Mouse (Mus musculus): ENCODE data around the gene Pcbp2. TPM values are rescaled to one million over a fixed set of nuclear protein-coding genes. Genes with fewer than 3 reads are reported as not detected.

The Pcbp2 gene
- polyA plus RNA-seq, 1 experiment, result 892 TPM

- H3ac ChIP-seq (ENCODE audit: control insufficient read depth, insufficient read length), result no peak within 1 kb of the TSS
- H3K27me3 ChIP-seq (ENCODE audit: control insufficient read depth, insufficient read depth, insufficient read length), result no peaks in the 10 kb centered on the region
- H3K4me3 ChIP-seq, result no peak within 1 kb of the TSS
- H3K4me2 ChIP-seq (ENCODE audit: low read depth), result no peak within 1 kb of the TSS
- H3K79me2 ChIP-seq (ENCODE audit: control insufficient read depth, insufficient read depth), result no peaks in the 10 kb centered on the region
- TF ChIP-seq SRF (IDR thresholded peaks at IDR 0.05; ENCODE audit: control insufficient read depth, insufficient read length, low read depth), result no peak
- no peak for TF ChIP-seq MAX (IDR thresholded peaks at IDR 0.05; ENCODE audit: low read depth)
- no peak for TF ChIP-seq E2F4 (IDR thresholded peaks at IDR 0.05; ENCODE audit: insufficient read depth)
- no peak for TF ChIP-seq TCF12 (IDR thresholded peaks at IDR 0.05; ENCODE audit: insufficient read depth, poor library complexity, severe bottlenecking)
- TF ChIP-seq POLR2AphosphoS2 (IDR thresholded peaks at IDR 0.05; ENCODE audit: insufficient read length, low read depth), result no peak
- no peak for TF ChIP-seq POLR2A (IDR thresholded peaks at IDR 0.05; ENCODE audit: insufficient read length, low read depth)
- no peak for TF ChIP-seq CEBPB (IDR thresholded peaks at IDR 0.05; ENCODE audit: insufficient read depth, poor library complexity, severe bottlenecking)
- TF ChIP-seq MYOG (IDR thresholded peaks at IDR 0.05; ENCODE audit: control insufficient read depth in 1 of 3, insufficient read depth in 1 of 3, insufficient read length in 2 of 3, low read depth in 2 of 3), result no peak
- no peak for TF ChIP-seq USF1 (IDR thresholded peaks at IDR 0.05; ENCODE audit: low read depth)
- no peak for TF ChIP-seq MYOD1 (IDR thresholded peaks at IDR 0.05; ENCODE audit: control insufficient read depth in 1 of 3, insufficient read length in 2 of 3, low read depth in 2 of 3)
- TF ChIP-seq REST (IDR thresholded peaks at IDR 0.05; ENCODE audit: insufficient read depth, insufficient read length), result no peak
- no peak for TF ChIP-seq TCF3 (IDR thresholded peaks at IDR 0.05; ENCODE audit: insufficient read length, low read depth)
- no peaks in the 10 kb centered on the region for H3K36me3 ChIP-seq (ENCODE audit: control insufficient read depth, insufficient read depth)
These were observed 25.2 kb upstream of the Pcbp2 start, which contains the start of gene Amhr2 for GRCm38 (mm10) chr15:102445146-102445545. Gene Amhr2 (plus strand): TSS chr15:102445367.

- TF ChIP-seq POLR2A (IDR thresholded peaks at IDR 0.05; ENCODE audit: insufficient read length, low read depth) (no peak), MYOD1 (IDR thresholded peaks at IDR 0.05; ENCODE audit: control insufficient read depth in 1 of 3, insufficient read length in 2 of 3, low read depth in 2 of 3) (no peak), MYOG (IDR thresholded peaks at IDR 0.05; ENCODE audit: control insufficient read depth in 1 of 3, insufficient read depth in 1 of 3, insufficient read length in 2 of 3, low read depth in 2 of 3) (no peak), CEBPB (IDR thresholded peaks at IDR 0.05; ENCODE audit: insufficient read depth, poor library complexity, severe bottlenecking) (no peak)
- Histone ChIP-seq H3K36me3 (ENCODE audit: control insufficient read depth, insufficient read depth) (no peaks in the 10 kb centered on the region), H3K4me2 (ENCODE audit: low read depth) (no peak overlapping the region), H3K79me2 (ENCODE audit: control insufficient read depth, insufficient read depth) (no peaks in the 10 kb centered on the region), H3ac (ENCODE audit: control insufficient read depth, insufficient read length) (no peak overlapping the region), H3K4me3 (no peak overlapping the region), H3K27me3 (ENCODE audit: control insufficient read depth, insufficient read depth, insufficient read length) (no peaks in the 10 kb centered on the region)
These were observed 23.9 kb upstream of the Pcbp2 start for GRCm38 (mm10) chr15:102446448-102446847.

GRCm38 (mm10) chr15:102449366-102449765 lies 21.0 kb upstream of the Pcbp2 start:
- no peaks in the 10 kb centered on the region for H3K36me3 ChIP-seq (ENCODE audit: control insufficient read depth, insufficient read depth)
- no peak overlapping the region for H3ac ChIP-seq (ENCODE audit: control insufficient read depth, insufficient read length)
- H3K4me2 ChIP-seq (ENCODE audit: low read depth), result no peak overlapping the region
- no peaks in the 10 kb centered on the region for H3K27me3 ChIP-seq (ENCODE audit: control insufficient read depth, insufficient read depth, insufficient read length)
- no peak overlapping the region for H3K4me3 ChIP-seq
- H3K79me2 ChIP-seq (ENCODE audit: control insufficient read depth, insufficient read depth), result no peaks in the 10 kb centered on the region
- TF ChIP-seq POLR2A (IDR thresholded peaks at IDR 0.05; ENCODE audit: insufficient read length, low read depth) (no peak), TCF3 (IDR thresholded peaks at IDR 0.05; ENCODE audit: insufficient read length, low read depth) (no peak), E2F4 (IDR thresholded peaks at IDR 0.05; ENCODE audit: insufficient read depth) (no peak), REST (IDR thresholded peaks at IDR 0.05; ENCODE audit: insufficient read depth, insufficient read length) (no peak), MAX (IDR thresholded peaks at IDR 0.05; ENCODE audit: low read depth) (no peak), SRF (IDR thresholded peaks at IDR 0.05; ENCODE audit: control insufficient read depth, insufficient read length, low read depth) (no peak), CEBPB (IDR thresholded peaks at IDR 0.05; ENCODE audit: insufficient read depth, poor library complexity, severe bottlenecking) (no peak), MYOG (IDR thresholded peaks at IDR 0.05; ENCODE audit: control insufficient read depth in 1 of 3, insufficient read depth in 1 of 3, insufficient read length in 2 of 3, low read depth in 2 of 3) (no peak), USF1 (IDR thresholded peaks at IDR 0.05; ENCODE audit: low read depth) (no peak), MYOD1 (IDR thresholded peaks at IDR 0.05; ENCODE audit: control insufficient read depth in 1 of 3, insufficient read length in 2 of 3, low read depth in 2 of 3) (no peak), TCF12 (IDR thresholded peaks at IDR 0.05; ENCODE audit: insufficient read depth, poor library complexity, severe bottlenecking) (no peak), POLR2AphosphoS2 (IDR thresholded peaks at IDR 0.05; ENCODE audit: insufficient read length, low read depth) (no peak)

GRCm38 (mm10) chr15:102450928-102451327 lies 19.4 kb upstream of the Pcbp2 start:
- H3K4me2 ChIP-seq (ENCODE audit: low read depth), result no peak overlapping the region
- TF ChIP-seq REST (IDR thresholded peaks at IDR 0.05; ENCODE audit: insufficient read depth, insufficient read length) (no peak), MYOD1 (IDR thresholded peaks at IDR 0.05; ENCODE audit: control insufficient read depth in 1 of 3, insufficient read length in 2 of 3, low read depth in 2 of 3) (no peak), SRF (IDR thresholded peaks at IDR 0.05; ENCODE audit: control insufficient read depth, insufficient read length, low read depth) (no peak), USF1 (IDR thresholded peaks at IDR 0.05; ENCODE audit: low read depth) (no peak), MAX (IDR thresholded peaks at IDR 0.05; ENCODE audit: low read depth) (no peak), POLR2A (IDR thresholded peaks at IDR 0.05; ENCODE audit: insufficient read length, low read depth) (no peak), POLR2AphosphoS2 (IDR thresholded peaks at IDR 0.05; ENCODE audit: insufficient read length, low read depth) (no peak), E2F4 (IDR thresholded peaks at IDR 0.05; ENCODE audit: insufficient read depth) (no peak)

More at GRCm38 (mm10) chr15:102450928-102451327, 19.4 kb upstream of the Pcbp2 start:
- Histone ChIP-seq H3K4me3 (no peak overlapping the region), H3K36me3 (ENCODE audit: control insufficient read depth, insufficient read depth) (no peaks in the 10 kb centered on the region), H3ac (ENCODE audit: control insufficient read depth, insufficient read length) (no peak overlapping the region), H3K27me3 (ENCODE audit: control insufficient read depth, insufficient read depth, insufficient read length) (no peaks in the 10 kb centered on the region), H3K79me2 (ENCODE audit: control insufficient read depth, insufficient read depth) (no peaks in the 10 kb centered on the region)
